Mouse (Mus musculus) heart, embryonic 15.5 days (tissue): Measurements from ENCODE around the gene Tmsb15l. TPM values are rescaled to one million over a fixed set of nuclear protein-coding genes. Genes with fewer than 3 reads are reported as not detected.

Experiments
- ATAC-seq: fragments of 200-750 bp; cut with Nextera tagmentation; replicated peaks from 2 replicates; pipeline ENCODE4 v1.8.0; 2017; ENCODE audit warnings: low read depth, moderate TSS enrichment; ENCODE audit not compliant: insufficient number of reproducible peaks, insufficient read depth, low FRiP score
- H3K27ac ChIP-seq: fragments of 300-500 bp; sonication (generic); 2 replicates; pipeline ENCODE4 v1.5.1; 2015; ENCODE audit warnings: mild to moderate bottlenecking, inconsistent platforms
- H3K27me3 ChIP-seq: fragments of 300-500 bp; sonication (generic); 2 replicates; pipeline ENCODE4 v1.6.1; 2015; ENCODE audit warnings: inconsistent platforms
- H3K36me3 ChIP-seq: fragments of 300-500 bp; sonication (generic); 2 replicates; pipeline ENCODE4 v1.6.1; 2015; ENCODE audit warnings: mild to moderate bottlenecking, inconsistent platforms
- H3K4me1 ChIP-seq: fragments of 300-500 bp; sonication (generic); replicated peaks from 2 replicates; pipeline ENCODE4 v1.6.1; 2015; ENCODE audit warnings: inconsistent platforms
- H3K4me2 ChIP-seq: fragments of 300-500 bp; sonication (generic); 2 replicates; pipeline ENCODE4 v1.6.1; 2015; ENCODE audit warnings: inconsistent platforms, mild to moderate bottlenecking, moderate library complexity
- H3K4me3 ChIP-seq: fragments of 300-500 bp; sonication (generic); 2 replicates; pipeline ENCODE4 v1.5.1; 2015; ENCODE audit warnings: mild to moderate bottlenecking, inconsistent platforms
- H3K9ac ChIP-seq: fragments of 300-500 bp; sonication (generic); 2 replicates; pipeline ENCODE4 v1.6.1; 2015; ENCODE audit warnings: mild to moderate bottlenecking, inconsistent platforms
- H3K9me3 ChIP-seq: fragments of 300-500 bp; sonication (generic); replicated peaks from 2 replicates; pipeline ENCODE4 v1.6.1; 2016; ENCODE audit warnings: inconsistent platforms
- WGBS: fragments of 180-500 bp; shearing (Covaris S2); methylation state at CpG from one replicate; pipeline ENCODE4 v1.1.7; 2015; ENCODE audit warnings: mixed read lengths; 5-methylcytosine and 5-hydroxymethylcytosine counted together
- polyA plus RNA-seq: library from polyadenylated mRNA; unstranded; fragments of >200 nt; fragmentation: Nextera tagmentation; extraction: Ambion mirVana; gene quantifications from 2 replicates; pipeline ENCODE4 v1.2.1, GENCODE M21; 2015

Gene Tmsb15l
- 1.5 and 2.0 TPM in 2 replicates for polyA plus RNA-seq

DNA sequence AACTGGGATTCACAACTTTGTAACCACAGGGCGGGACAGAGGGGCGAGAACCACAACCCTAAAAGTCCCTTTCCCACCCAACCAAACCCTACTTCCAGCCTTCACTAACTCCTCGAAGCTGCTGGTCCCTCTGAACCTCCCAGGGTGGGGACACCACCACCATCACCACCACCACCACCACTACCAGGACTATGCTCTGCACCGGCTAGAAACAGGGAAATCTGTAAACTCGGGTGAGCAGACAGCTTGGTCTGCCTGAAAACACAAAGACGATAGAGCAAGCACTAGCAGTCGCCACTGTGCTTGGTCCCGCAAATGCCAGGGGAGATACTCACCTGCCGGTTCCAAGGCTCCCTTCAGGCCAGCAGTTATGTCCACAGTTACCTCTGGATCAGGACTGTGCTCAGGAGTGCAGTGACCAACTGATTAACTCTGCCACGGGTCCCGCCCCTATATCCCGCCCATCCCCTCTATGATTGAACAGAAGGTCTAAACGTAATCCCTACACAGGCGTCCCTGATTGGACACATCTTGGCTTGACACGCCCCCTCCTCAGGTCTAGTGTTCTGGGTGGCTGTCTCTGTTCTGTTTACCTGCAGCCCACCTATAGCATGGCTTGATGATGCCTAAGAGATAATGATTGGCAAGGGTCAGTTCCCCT is at the start of gene Tmsb15l, which contains the start of gene Tmsb15b1:
TSS of gene Tmsb15l (minus strand) at position 446 of the 661 bp plus-strand sequence.
TSS of gene Tmsb15b1 (minus strand) at position 451 of the 661 bp plus-strand sequence.
- ATAC-seq, result peak; percentile 98
- H3K4me3 ChIP-seq, result peak within 1 kb of the TSS; percentile 51
- peak within 1 kb of the TSS; percentile 46 for H3K9ac ChIP-seq
- H3K27ac ChIP-seq, result no peak within 1 kb of the TSS
- H3K4me2 ChIP-seq, result peak within 1 kb of the TSS; percentile 64
- no peaks in the 10 kb centered on the region for H3K4me1 ChIP-seq
- 27% methylated on average over 15 of the region's 15 CpGs for WGBS
- H3K9me3 ChIP-seq, result no peaks in the 10 kb centered on the region
- no peaks in the 10 kb centered on the region for H3K27me3 ChIP-seq
- no peaks in the 10 kb centered on the region for H3K36me3 ChIP-seq

DNA sequence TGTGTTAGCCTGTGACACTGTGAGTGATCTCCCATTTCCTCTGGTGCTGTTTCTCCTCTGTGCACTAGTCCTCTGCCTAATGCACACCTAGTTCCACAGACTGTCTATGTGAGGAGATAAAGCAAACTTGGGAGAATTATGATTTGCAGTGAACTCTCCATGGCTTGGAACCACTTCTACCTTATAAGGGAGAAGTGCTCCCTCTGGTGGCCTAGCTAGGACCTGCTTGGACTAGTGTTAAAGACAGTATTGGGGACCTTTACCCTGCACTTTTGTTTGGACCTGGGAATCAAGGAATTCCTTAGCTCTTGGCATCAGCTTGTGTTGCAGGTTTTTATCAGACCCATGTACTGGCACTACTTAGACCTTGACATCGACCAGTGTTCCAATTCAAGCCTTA is 42.6 kb upstream of the Tmsb15l start:
- no peaks in the 10 kb centered on the region for H3K4me1 ChIP-seq
- no peaks in the 10 kb centered on the region for H3K36me3 ChIP-seq
- H3K9ac ChIP-seq, result no peak overlapping the region
- H3K4me3 ChIP-seq, result no peak overlapping the region
- no peaks in the 10 kb centered on the region for H3K9me3 ChIP-seq
- ATAC-seq, result no peak
- H3K27ac ChIP-seq, result no peak overlapping the region
- H3K27me3 ChIP-seq, result no peaks in the 10 kb centered on the region
- WGBS, result 25% methylated on average over 1 of the region's 1 CpGs
- no peak overlapping the region for H3K4me2 ChIP-seq

DNA sequence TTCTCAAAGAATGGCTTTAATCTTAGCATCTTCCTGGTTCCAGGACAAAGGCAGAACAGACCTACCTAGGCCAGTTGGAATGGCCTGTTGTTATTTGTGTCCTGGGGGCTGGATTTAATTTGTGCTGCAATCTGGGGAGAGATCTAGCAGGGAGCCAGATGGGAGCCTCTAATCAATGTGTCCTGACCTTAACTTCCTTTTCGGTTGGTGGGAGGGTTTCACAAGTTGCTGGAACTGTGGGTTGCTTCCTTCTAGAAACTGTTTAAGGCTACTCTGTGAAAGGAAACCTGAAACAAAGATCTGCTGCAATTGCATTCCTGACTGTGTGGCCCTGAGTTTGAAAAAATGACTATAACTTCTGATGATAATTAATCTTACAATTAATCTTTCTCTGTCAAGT is 41.0 kb upstream of the Tmsb15l start:
- no peak for ATAC-seq
- Histone ChIP-seq H3K9me3 (no peaks in the 10 kb centered on the region), H3K36me3 (no peaks in the 10 kb centered on the region), H3K4me2 (no peak overlapping the region), H3K4me1 (no peaks in the 10 kb centered on the region), H3K4me3 (no peak overlapping the region), H3K27ac (no peak overlapping the region), H3K9ac (no peak overlapping the region), H3K27me3 (no peaks in the 10 kb centered on the region)
- 71% methylated on average over 1 of the region's 1 CpGs for WGBS

DNA sequence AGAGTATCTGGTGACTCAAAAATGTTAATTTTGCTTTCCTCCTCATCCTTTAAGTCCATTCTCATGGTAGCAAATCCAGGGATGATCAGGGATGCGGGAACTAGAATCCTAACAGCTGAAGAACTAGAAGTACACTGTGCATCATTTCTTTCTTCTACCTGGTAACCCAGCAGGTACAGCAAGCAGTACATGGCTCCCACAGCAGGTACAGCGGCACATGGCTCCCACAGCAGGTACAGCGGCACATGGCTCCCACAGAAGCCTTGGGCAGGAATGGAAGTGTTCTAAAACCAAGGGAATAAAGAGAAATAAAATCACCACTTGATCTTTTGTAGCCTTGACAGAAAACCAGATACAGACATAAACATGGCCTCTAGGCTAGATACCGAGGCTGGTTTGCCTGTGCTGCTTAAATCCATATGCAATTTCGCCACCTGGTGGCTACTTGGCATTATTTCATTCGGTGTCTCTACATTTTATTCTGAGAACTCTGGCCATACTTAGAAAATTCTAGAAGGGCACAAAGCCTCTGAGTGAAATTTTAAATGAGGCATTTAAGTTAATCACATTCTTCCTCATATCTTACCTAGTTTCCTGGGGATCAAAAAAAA is 38.5 kb upstream of the Tmsb15l start:
- ATAC-seq, result no peak
- Histone ChIP-seq H3K9ac (no peak overlapping the region), H3K9me3 (no peaks in the 10 kb centered on the region), H3K36me3 (no peaks in the 10 kb centered on the region), H3K4me3 (no peak overlapping the region), H3K27me3 (no peaks in the 10 kb centered on the region), H3K4me2 (no peak overlapping the region), H3K4me1 (no peaks in the 10 kb centered on the region), H3K27ac (no peak overlapping the region)
- 47% methylated on average over 6 of the region's 6 CpGs for WGBS

DNA sequence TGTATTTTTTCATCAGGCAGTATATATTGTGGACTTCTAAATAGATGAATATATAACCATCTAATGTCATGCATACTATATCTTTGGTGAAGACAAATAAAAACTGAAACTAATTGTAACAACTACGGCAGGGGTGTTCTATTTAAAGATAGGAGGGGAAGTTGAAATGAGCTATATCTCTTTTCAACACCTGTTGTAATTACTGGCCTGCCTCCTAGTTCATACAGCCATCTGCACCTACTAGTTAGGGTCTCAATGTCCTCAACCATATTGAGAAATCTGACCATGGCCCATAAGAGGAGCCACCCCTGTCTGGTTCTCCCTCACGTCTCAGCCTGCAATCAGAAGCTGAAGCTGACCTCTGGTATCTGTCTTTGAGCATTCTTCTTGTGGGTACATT is 19.6 kb upstream of the Tmsb15l start:
- no peak overlapping the region for H3K27ac ChIP-seq
- no peak overlapping the region for H3K4me3 ChIP-seq
- WGBS, result 57% methylated on average over 2 of the region's 2 CpGs
- peaks cover 16% of the 10 kb centered on the region; the same call in 1 of the 2 replicates for H3K27me3 ChIP-seq
- no peak overlapping the region for H3K9ac ChIP-seq
- no peak for ATAC-seq
- no peak overlapping the region for H3K4me2 ChIP-seq
- no peaks in the 10 kb centered on the region for H3K9me3 ChIP-seq
- H3K4me1 ChIP-seq, result no peaks in the 10 kb centered on the region; the same call in 1 of the 2 replicates
- H3K36me3 ChIP-seq, result no peaks in the 10 kb centered on the region

DNA sequence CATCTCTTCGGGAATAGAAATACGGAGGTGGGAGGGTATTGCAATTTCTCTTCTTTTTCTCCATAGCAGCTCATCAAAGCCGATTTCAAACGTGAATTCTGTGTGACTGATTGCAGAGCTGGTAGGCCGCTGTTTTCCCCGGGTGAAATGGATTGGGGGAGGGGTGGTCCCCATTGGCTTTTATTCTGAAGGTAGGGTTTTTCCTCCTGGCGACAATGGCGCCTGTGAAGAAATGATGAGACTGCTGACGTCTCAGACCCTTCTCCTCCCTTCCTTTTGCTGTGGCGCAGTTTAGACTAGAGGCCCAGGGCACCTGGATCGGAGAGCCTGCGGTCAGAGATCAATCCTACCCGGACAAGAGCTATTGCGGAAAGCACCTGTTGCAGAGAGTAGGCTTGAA is 17.0 kb upstream of the Tmsb15l start:
- 34% methylated on average over 14 of the region's 14 CpGs for WGBS
- Histone ChIP-seq H3K4me3 (peak overlapping the region; percentile 45), H3K36me3 (no peaks in the 10 kb centered on the region), H3K9ac (no peak overlapping the region), H3K9me3 (no peaks in the 10 kb centered on the region), H3K27ac (no peak overlapping the region), H3K27me3 (peaks cover 16% of the 10 kb centered on the region), H3K4me1 (no peaks in the 10 kb centered on the region; the same call in 1 of the 2 replicates), H3K4me2 (peak overlapping the region; percentile 73)
- ATAC-seq, result no peak

DNA sequence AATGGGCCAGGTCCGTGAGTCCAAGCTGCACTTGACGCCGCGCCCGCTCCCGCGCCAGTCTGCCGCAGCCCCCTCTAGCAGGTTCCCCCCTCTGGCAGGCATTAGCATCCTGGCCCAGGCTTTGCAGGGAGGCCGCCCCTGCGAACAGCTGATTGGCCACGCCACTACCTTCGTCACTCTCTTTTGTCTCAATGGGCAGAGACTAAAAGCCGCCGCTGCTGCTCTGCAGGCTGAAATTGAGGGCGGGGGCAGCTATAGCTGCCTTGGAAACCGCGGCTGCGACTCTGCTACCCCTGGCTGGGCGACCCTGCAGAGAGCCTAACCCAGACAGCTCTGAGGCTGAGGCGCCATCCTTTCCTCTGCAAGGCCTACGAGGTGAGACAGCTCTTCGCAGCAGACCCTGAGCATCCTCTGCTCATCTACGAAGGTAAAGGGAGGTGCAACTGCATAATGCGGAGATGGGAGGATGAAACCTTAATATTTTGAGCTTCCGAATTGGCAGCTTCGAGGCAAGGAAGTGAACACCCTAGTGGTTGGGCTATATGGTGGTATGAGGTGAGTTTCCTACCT is 16.4 kb upstream of the Tmsb15l start, which contains the start of gene Zcchc18:
TSS of gene Zcchc18 (plus strand) at position 178 of the 570 bp plus-strand sequence.
- H3K36me3 ChIP-seq, result no peaks in the 10 kb centered on the region
- 19% methylated on average over 26 of the region's 26 CpGs for WGBS
- H3K9me3 ChIP-seq, result no peaks in the 10 kb centered on the region
- H3K27ac ChIP-seq, result no peak within 1 kb of the TSS
- ATAC-seq, result peak; percentile 83
- peaks cover 16% of the 10 kb centered on the region for H3K27me3 ChIP-seq
- peak within 1 kb of the TSS; percentile 31 for H3K9ac ChIP-seq
- peak within 1 kb of the TSS; percentile 45 for H3K4me3 ChIP-seq
- peak within 1 kb of the TSS; percentile 73 for H3K4me2 ChIP-seq
- H3K4me1 ChIP-seq, result no peaks in the 10 kb centered on the region; the same call in 1 of the 2 replicates

DNA sequence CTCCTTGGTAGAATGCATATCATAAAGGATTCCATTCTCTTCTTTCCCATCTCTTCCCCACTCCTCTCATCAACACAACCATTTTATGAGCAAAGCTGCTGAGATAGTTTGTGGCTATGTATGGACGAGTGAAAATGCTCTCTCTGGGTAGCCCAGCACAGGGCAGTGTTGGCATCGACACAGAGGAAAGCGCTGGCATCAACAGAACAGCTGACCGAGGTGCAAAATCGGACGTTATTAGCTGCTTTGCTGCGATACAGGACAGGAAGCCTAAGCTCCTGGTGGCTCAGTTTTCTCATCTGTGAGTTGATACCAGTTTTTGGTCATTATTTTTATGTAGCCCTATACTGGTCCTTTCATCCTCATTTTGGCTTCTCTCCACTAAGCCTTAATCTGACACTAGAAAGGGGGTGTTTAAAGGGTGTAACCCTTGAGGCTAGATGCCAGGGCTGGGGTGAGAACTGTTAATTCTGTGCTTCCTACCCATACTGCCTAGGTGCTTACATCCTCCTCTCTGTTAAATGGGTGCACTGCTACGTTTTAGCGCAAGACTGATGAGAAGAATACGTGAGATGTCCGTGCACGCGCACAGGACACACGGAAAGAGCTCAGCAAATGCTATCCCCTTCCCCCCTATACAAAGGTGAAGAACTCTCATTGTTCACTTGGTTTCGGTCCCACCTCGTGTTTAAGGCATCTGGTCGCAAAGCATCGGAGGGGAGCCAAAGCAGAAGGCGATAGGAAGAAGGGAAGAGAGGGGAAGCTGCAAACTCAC is 15.7 kb upstream of the Tmsb15l start:
- Histone ChIP-seq H3K27me3 (peaks cover 16% of the 10 kb centered on the region), H3K4me1 (no peaks in the 10 kb centered on the region; the same call in 1 of the 2 replicates), H3K36me3 (no peaks in the 10 kb centered on the region), H3K9ac (peak overlapping the region; percentile 31; the same call in 1 of the 2 replicates), H3K9me3 (no peaks in the 10 kb centered on the region), H3K4me2 (peak overlapping the region; percentile 73), H3K4me3 (peak overlapping the region; percentile 45), H3K27ac (no peak overlapping the region)
- no peak for ATAC-seq
- 22% methylated on average over 19 of the region's 19 CpGs for WGBS

DNA sequence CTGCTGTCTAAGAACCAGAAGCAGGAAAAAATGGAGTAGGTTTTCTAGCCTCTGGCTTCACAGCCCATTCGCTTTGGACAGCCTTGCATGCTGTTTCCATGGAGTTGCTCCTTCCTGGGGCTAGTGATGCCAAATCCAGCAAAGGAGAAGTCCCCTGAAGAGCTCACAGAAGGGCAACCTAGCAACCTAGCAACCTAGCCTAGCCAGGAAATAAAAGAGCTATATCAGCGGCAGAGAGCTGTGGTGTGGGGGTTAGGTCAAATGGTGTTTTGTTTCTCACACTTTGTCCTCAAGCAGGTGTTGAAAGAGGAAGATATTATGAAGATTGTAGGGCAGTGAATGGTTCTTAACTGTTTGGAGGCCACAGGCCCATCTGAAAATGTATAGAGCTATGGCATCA is 14.6 kb upstream of the Tmsb15l start:
- no peak overlapping the region for H3K4me2 ChIP-seq
- H3K4me3 ChIP-seq, result no peak overlapping the region
- no peaks in the 10 kb centered on the region for H3K36me3 ChIP-seq
- ATAC-seq, result no peak
- no peaks in the 10 kb centered on the region; the same call in 1 of the 2 replicates for H3K4me1 ChIP-seq
- no peak overlapping the region for H3K27ac ChIP-seq
- H3K9ac ChIP-seq, result no peak overlapping the region
- H3K27me3 ChIP-seq, result peaks cover 16% of the 10 kb centered on the region
- no peaks in the 10 kb centered on the region for H3K9me3 ChIP-seq
- 46% methylated on average over 2 of the region's 2 CpGs for WGBS

DNA sequence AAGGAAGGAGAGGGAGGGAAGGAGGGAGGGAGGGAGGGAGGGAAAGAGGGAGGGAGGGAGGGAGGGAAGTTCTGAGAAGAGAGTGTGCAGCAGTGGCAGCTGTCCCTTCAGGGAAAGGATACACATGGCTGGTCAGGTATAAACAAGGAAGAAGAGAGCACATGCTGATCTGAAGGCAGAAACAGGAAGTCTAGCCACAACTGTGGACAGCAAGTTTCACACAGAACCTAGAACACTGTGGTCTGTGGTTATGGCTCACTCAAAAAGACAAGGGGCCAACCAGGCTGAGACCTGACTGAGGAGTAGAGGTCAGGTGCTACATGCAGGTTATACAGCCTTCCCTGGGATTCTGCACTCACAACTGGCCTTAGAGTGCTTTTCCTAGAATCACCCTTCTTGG is 9.4 kb upstream of the Tmsb15l start:
- Histone ChIP-seq H3K27ac (no peak overlapping the region), H3K4me3 (no peak overlapping the region), H3K36me3 (no peaks in the 10 kb centered on the region), H3K4me2 (no peak overlapping the region), H3K4me1 (no peaks in the 10 kb centered on the region), H3K9ac (no peak overlapping the region), H3K9me3 (no peaks in the 10 kb centered on the region), H3K27me3 (no peaks in the 10 kb centered on the region; the same call in 1 of the 2 replicates)
- no peak for ATAC-seq

DNA sequence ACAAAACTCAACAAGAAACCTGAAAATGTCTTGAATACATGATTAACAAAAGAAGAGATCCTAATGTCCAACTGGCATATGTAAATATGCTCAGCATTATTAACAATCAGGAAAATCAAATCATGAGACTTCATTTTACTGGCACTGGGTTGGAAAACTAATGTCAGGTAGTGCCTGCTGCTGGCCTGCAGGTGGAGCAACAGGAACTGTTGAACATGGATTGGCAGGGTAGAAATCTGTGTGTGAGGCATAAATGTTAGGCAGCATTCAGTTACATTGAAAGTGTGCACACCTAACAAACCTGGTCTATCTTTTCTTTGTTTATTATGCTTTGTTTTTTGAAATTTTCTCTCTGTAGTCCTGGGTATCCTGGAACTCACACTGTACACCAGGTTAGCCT is 1.9 kb upstream of the Tmsb15l start:
- H3K9ac ChIP-seq, result no peak overlapping the region
- H3K27ac ChIP-seq, result no peak overlapping the region
- no peaks in the 10 kb centered on the region for H3K27me3 ChIP-seq
- no peaks in the 10 kb centered on the region for H3K4me1 ChIP-seq
- no peaks in the 10 kb centered on the region for H3K9me3 ChIP-seq
- ATAC-seq, result no peak
- no peak overlapping the region for H3K4me2 ChIP-seq
- no peaks in the 10 kb centered on the region for H3K36me3 ChIP-seq
- H3K4me3 ChIP-seq, result no peak overlapping the region
